Mouse (Mus musculus) bone marrow, adult 2 months (tissue): ENCODE measurements around the gene Cers4.

Experiments
- CTCF ChIP-seq: fragments of 200-500 bp; IDR thresholded peaks from 2 replicates; pipeline ENCODE4 v1.5.1; 2011; ENCODE audit warnings: low read length, control low read depth; ENCODE audit not compliant: control insufficient read depth, insufficient read depth
- POLR2A ChIP-seq: fragments of 200-500 bp; IDR thresholded peaks from 2 replicates; pipeline ENCODE4 v1.6.1; 2011; ENCODE audit warnings: low read depth, mild to moderate bottlenecking, control low read depth, low read length, borderline replicate concordance; ENCODE audit not compliant: control insufficient read depth

GRCm38 (mm10) chr8:4474419-4475187 lies 18.2 kb upstream of the Cers4 start:
- TF ChIP-seq POLR2A (no peak), CTCF (no peak)
